Mouse (Mus musculus) embryonic facial prominence, embryonic 11.5 days (tissue): ENCODE data around the gene Glcci1. TPM values are rescaled to one million over a fixed set of nuclear protein-coding genes. Genes with fewer than 3 reads are reported as not detected.
A peak's percentile ranks its signal among the peaks of the same experiment; 100 is the strongest.

Experiments used
- ATAC-seq: fragments of 200-750 bp; cut with Nextera tagmentation; replicated peaks from 2 replicates; pipeline ENCODE4 v1.8.0; 2017; ENCODE audit warnings: low read depth; ENCODE audit not compliant: insufficient number of reproducible peaks, low FRiP score, low TSS enrichment
- DNase-seq: peaks from one replicate; pipeline ENCODE4 v3.0.0-alpha.2; 2015; ENCODE audit warnings: low spot score
- H3K27ac ChIP-seq: fragments of 300-500 bp; sonication (generic); replicated peaks from 2 replicates; pipeline ENCODE4 v1.5.1; 2014; ENCODE audit warnings: mild to moderate bottlenecking, low read depth, low read length, control low read depth
- H3K27me3 ChIP-seq: fragments of 300-500 bp; sonication (generic); 2 replicates; pipeline ENCODE4 v1.6.1; 2014; ENCODE audit warnings: mild to moderate bottlenecking, low read length, moderate library complexity, mixed read lengths; ENCODE audit not compliant: control insufficient read depth, insufficient read depth
- H3K36me3 ChIP-seq: fragments of 300-500 bp; sonication (generic); replicated peaks from 2 replicates; pipeline ENCODE4 v1.6.1; 2014; ENCODE audit warnings: low read depth, mild to moderate bottlenecking, low read length, moderate library complexity, mixed read lengths; ENCODE audit not compliant: control insufficient read depth, insufficient read depth
- H3K4me1 ChIP-seq: fragments of 300-500 bp; sonication (generic); 2 replicates; pipeline ENCODE4 v1.6.1; 2014; ENCODE audit warnings: low read length, mixed read lengths; ENCODE audit not compliant: control insufficient read depth, insufficient read depth
- H3K4me2 ChIP-seq: fragments of 300-500 bp; sonication (generic); 2 replicates; pipeline ENCODE4 v1.6.1; 2014; ENCODE audit warnings: low read depth, mild to moderate bottlenecking, control low read depth, low read length, moderate library complexity
- H3K4me3 ChIP-seq: fragments of 300-500 bp; sonication (generic); 2 replicates; pipeline ENCODE4 v1.5.1; 2014; ENCODE audit warnings: low read depth, low read length, control low read depth
- H3K9ac ChIP-seq: fragments of 300-500 bp; sonication (generic); replicated peaks from 2 replicates; pipeline ENCODE4 v1.6.1; 2014; ENCODE audit warnings: mild to moderate bottlenecking, control low read depth, low read length
- H3K9me3 ChIP-seq: fragments of 300-500 bp; sonication (generic); replicated peaks from 2 replicates; pipeline ENCODE4 v1.6.1; 2016; ENCODE audit warnings: mild to moderate bottlenecking, low read length, inconsistent platforms, mixed read lengths; ENCODE audit not compliant: control insufficient read depth
- WGBS: fragments of 180-500 bp; shearing (Covaris S2); extraction: QIAGEN DNeasy Blood & Tissue Kit; methylation state at CpG from one replicate; pipeline ENCODE4 v1.1.7; 2014; 5-methylcytosine and 5-hydroxymethylcytosine counted together
- polyA plus RNA-seq: library from polyadenylated mRNA; unstranded; fragments of >200 nt; fragmentation: Nextera tagmentation; extraction: Ambion mirVana; gene quantifications from 2 replicates; pipeline ENCODE4 v1.2.1, GENCODE M21; 2014

The Glcci1 gene
- polyA plus RNA-seq, 1 experiment from 2014 or later, result 15.4 TPM

DNA sequence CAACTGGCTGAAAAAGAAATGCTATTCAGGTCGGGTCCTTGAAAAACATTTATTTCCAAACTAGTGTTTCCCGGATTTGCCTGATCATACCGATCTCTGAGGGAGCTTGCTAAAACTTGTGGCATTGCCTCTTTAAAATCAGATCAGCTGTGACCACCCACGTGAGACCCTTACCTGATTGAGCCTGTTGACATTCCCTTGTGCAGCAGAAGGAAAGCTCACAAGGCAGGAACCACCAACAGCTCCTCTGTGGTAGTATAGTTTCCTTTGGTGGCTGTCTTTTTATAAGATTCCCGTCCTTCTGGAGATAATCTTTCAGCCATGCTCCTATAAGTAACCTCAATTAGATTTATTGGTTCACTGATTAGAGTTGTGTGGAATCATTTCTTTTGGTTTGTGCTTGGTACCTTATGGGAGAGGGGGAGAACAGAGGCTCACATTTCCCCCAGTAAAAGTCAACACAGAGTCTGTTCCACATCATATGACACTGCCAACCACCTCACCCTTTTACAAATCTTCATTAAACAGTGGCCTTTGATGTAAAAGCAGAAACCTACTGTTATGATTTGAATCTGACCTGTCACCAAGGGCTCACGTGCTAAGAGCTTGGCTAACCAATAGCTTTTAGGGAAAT is 12.0 kb upstream of the Glcci1 start:
- no peak overlapping the region for H3K4me2 ChIP-seq
- H3K36me3 ChIP-seq, result no peaks in the 10 kb centered on the region
- no peaks in the 10 kb centered on the region for H3K9me3 ChIP-seq
- H3K27me3 ChIP-seq, result no peaks in the 10 kb centered on the region
- no peak for ATAC-seq
- H3K4me1 ChIP-seq, result no peaks in the 10 kb centered on the region
- H3K4me3 ChIP-seq, result no peak overlapping the region
- WGBS, result 66% methylated on average over 6 of the region's 6 CpGs
- H3K27ac ChIP-seq, result no peak overlapping the region
- DNase-seq, result no peak
- no peak overlapping the region for H3K9ac ChIP-seq

- WGBS, result 76% methylated on average over 6 of the region's 6 CpGs
- no peak for DNase-seq
These were observed 11.5 kb upstream of the Glcci1 start for GRCm38 (mm10) chr6:8497868-8498257.

DNA sequence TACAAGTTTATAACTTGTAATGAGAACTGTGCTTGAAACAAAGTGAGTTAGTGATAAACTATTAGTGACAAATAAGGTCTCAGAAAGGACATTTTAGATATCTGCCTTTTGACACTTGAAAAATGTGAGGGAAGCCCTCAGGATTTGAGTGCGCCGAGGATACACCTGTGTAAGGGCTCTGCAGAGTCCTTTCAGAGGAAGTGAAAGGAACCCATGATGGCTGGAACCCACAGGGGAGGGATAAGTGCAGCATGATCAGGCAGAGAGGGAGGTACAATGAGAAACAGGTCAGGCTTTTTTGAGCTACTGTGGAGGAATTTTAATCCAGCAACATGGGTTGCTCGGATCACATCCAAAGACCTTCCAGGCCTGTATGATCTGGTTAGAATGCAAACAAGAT is 10.4 kb upstream of the Glcci1 start:
- Histone ChIP-seq H3K27me3 (no peaks in the 10 kb centered on the region), H3K27ac (no peak overlapping the region), H3K9me3 (no peaks in the 10 kb centered on the region), H3K4me1 (no peaks in the 10 kb centered on the region), H3K36me3 (no peaks in the 10 kb centered on the region), H3K4me2 (no peak overlapping the region), H3K4me3 (no peak overlapping the region), H3K9ac (no peak overlapping the region)
- no peak for ATAC-seq
- DNase-seq, result no peak
- WGBS, result 90% methylated on average over 3 of the region's 3 CpGs

More at GRCm38 (mm10) chr6:8497868-8498257, 11.5 kb upstream of the Glcci1 start:
- H3K9ac ChIP-seq, result no peak overlapping the region
- H3K27ac ChIP-seq, result no peak overlapping the region
- H3K36me3 ChIP-seq, result no peaks in the 10 kb centered on the region
- no peaks in the 10 kb centered on the region for H3K27me3 ChIP-seq
- no peak overlapping the region for H3K4me2 ChIP-seq
- ATAC-seq, result no peak
- no peaks in the 10 kb centered on the region for H3K9me3 ChIP-seq
- no peaks in the 10 kb centered on the region for H3K4me1 ChIP-seq
- H3K4me3 ChIP-seq, result no peak overlapping the region

DNA sequence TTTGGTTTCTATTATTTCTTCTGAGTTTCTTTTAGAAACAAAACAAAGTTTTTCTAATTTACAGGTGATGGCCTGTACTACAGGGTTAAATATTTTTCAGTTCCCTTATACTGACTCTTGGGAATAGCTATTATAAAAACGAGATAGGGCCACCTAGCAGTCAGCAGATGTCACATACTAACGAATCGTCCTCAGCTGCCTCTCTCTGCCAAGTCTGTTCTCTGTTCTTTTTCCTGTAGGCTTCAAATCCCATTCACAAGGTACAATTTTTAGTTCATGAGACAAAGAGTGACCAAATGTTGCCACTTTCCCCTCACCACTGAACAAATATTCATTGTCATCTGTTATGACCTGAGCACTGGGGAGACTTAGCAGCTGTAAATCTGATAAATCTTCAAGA is 5.4 kb upstream of the Glcci1 start:
- ATAC-seq (no peak), DNase-seq (no peak)
- Histone ChIP-seq H3K36me3 (no peaks in the 10 kb centered on the region), H3K9ac (no peak overlapping the region), H3K9me3 (no peaks in the 10 kb centered on the region), H3K4me2 (no peak overlapping the region), H3K27me3 (no peaks in the 10 kb centered on the region), H3K4me1 (no peaks in the 10 kb centered on the region), H3K4me3 (no peak overlapping the region), H3K27ac (no peak overlapping the region)
- WGBS, result 49% methylated on average over 3 of the region's 3 CpGs

DNA sequence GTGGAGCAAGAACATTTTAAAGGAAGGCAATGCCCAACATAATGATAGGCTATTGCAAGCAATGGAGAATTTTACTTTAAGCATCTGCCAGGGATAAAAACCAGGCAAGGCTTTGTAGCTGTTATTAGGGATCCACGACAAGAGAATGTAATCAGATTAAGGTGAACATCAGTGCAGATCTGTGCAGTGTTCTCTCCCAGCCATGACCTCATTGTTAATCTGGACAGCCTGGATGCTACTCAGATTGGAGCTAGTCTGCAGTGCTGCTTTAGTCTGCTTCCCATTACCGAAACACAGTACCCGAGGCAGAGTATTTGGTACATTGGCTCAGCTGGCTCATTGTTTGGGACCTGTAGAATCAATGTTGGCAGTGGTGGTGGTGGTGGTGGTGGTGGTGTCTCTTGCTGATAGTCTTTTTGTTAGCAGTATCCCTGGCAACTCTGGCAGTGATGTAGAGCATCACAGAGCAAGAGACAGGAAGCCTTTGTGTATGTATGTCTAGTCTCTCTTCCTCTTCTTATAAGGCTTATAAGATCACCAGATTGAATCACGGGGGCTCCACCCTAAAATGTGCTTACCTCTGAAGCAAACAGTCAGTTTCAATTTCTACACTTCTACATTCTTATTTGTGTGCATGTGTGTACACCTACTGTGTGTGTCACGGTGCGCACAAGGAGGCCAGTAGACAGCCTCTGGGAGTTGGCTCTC is 4.7 kb upstream of the Glcci1 start:
- no peak for ATAC-seq
- no peak overlapping the region for H3K9ac ChIP-seq
- 81% methylated on average over 6 of the region's 6 CpGs for WGBS
- no peaks in the 10 kb centered on the region for H3K27me3 ChIP-seq
- H3K9me3 ChIP-seq, result no peaks in the 10 kb centered on the region
- H3K4me2 ChIP-seq, result no peak overlapping the region
- H3K4me1 ChIP-seq, result no peaks in the 10 kb centered on the region
- no peak overlapping the region for H3K4me3 ChIP-seq
- no peak overlapping the region for H3K27ac ChIP-seq
- no peaks in the 10 kb centered on the region for H3K36me3 ChIP-seq
- DNase-seq, result no peak

DNA sequence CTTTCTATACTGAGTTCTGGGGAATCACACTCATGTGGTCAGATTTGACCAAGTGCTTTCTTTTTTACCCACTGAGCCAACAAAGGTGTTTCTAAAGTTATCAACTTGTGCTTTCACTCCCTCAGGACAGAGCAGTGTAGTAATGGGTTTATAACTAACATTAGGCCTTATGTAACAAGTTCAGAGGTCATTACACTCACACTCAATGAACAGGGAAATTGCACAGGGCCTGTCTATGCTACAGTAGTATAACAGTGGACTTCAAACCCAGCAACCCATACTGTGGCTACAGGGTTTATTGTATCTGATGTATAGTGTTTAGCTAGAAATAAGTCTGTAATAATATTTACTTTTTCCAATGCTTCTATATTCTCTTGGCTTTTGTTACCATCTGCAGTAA is 2.8 kb upstream of the Glcci1 start:
- ATAC-seq, result no peak
- no peak overlapping the region for H3K4me2 ChIP-seq

DNA sequence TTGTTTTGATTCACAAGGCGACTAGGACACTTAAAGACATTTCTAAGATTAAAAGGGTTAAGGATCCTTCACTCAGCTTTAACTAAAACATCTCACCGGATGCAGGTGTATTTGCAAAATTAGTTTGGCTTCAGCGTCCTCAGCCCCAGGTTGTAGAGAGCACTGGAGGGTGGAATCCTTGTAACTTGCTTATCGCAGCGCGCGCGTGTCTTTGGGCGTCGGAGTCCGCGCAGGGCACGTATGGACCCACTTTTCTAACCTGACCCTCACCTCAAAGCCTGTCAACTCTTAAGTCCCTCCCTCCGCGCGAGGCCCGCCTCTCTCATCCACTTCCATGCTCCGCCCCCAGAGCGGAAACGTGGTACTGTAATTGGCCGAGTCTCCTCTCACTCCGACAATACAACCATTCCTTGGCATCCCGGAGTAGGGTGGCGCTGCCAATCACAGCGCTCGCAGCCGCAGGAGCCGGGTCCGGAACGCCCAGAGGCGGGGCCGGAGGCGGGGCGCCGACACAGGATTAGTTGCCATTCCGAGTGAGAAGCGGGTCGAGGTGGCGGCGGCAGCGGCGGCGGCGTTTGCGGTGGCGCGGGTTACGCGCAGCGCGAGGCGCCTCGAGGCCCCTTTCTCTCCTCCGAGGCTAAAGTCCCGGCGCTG is 390 bp upstream of the Glcci1 start:
- under 1% methylated on average over 53 of the region's 56 CpGs for WGBS
- Histone ChIP-seq H3K4me2 (peak overlapping the region; percentile 76), H3K27me3 (no peaks in the 10 kb centered on the region), H3K27ac (peak overlapping the region; percentile 97), H3K9me3 (no peaks in the 10 kb centered on the region), H3K36me3 (no peaks in the 10 kb centered on the region), H3K4me3 (peak overlapping the region; percentile 96), H3K9ac (peak overlapping the region; percentile 94), H3K4me1 (no peaks in the 10 kb centered on the region; the same call in 1 of the 2 replicates)
- peak; percentile 98 for DNase-seq
- peak; percentile 99 for ATAC-seq

More for the DNA sequence above, 2.8 kb upstream of the Glcci1 start:
- Histone ChIP-seq H3K4me1 (no peaks in the 10 kb centered on the region), H3K9me3 (no peaks in the 10 kb centered on the region), H3K9ac (no peak overlapping the region), H3K27me3 (no peaks in the 10 kb centered on the region), H3K27ac (no peak overlapping the region), H3K4me3 (no peak overlapping the region), H3K36me3 (no peaks in the 10 kb centered on the region)
- DNase-seq, result no peak
